Comparison of ENCODE assay signal across 10 mouse cellular contexts in genomic region chr6:146978691-146979114, GRCm38 (mm10). TPM values are rescaled to one million over a fixed set of nuclear protein-coding genes. Genes with fewer than 3 reads are reported as not detected.
DNase-seq lines count a peak whose midpoint lies in the region; ATAC-seq and TF ChIP-seq lines count a peak whose summit lies in the region.
"Had no signal": no experiment of that assay in that cellular context is flagged by ENCODE, and none has a peak within 500 bp of the region (broad histone marks: within the 10 kb centered on the region; RNA-seq: fewer than 3 reads in every experiment).

No protein-coding gene starts in this region.

- no peak overlapping the region for H3K27ac ChIP-seq in kidney, embryonic 16.5 days (ENCODE audit: low read length)
- H3K27ac ChIP-seq in heart, embryonic 14.5 days (replicated peaks in 1 of 2; ENCODE audit: control insufficient read depth in 1 of 2, insufficient read depth in 1 of 2, low read depth in 2 of 2, low read length in 2 of 2): peak overlapping the region in 1 of 2 experiments; percentile 95; a peak in 1 of 4 replicates
- no peak overlapping the region; the same call in 1 of the 2 replicates for H3K27ac ChIP-seq in lung, embryonic 16.5 days (ENCODE audit: low read length)
- H3K27ac ChIP-seq: forebrain, embryonic 15.5 days had no signal

- no peak for ATAC-seq in kidney, embryonic 16.5 days (ENCODE audit: low FRiP score, low TSS enrichment)
- ATAC-seq in Patski: peak; percentile 48
- no peak for ATAC-seq in heart, embryonic 14.5 days (ENCODE audit: insufficient number of reproducible peaks, insufficient read depth, low FRiP score, low read depth)
- ATAC-seq in lung, embryonic 16.5 days (ENCODE audit: low read depth): peak; percentile 26; the same call in 1 of the 2 replicates
- ATAC-seq: forebrain, embryonic 15.5 days had no signal

- H3K27me3 ChIP-seq in kidney, embryonic 16.5 days (ENCODE audit: insufficient read depth, low read length): no peaks in the 10 kb centered on the region
- H3K27me3 ChIP-seq in Patski: no peaks in the 10 kb centered on the region
- H3K27me3 ChIP-seq in heart, embryonic 14.5 days (ENCODE audit: control insufficient read depth, insufficient read depth, low read length): no peaks in the 10 kb centered on the region
- H3K27me3 ChIP-seq in lung, embryonic 16.5 days (ENCODE audit: control insufficient read depth, insufficient read depth, low read depth, low read length): no peaks in the 10 kb centered on the region
- H3K27me3 ChIP-seq: forebrain, embryonic 15.5 days had no signal

- WGBS in kidney, embryonic 16.5 days: 52% methylated on average over 5 of the region's 5 CpGs
- 56% methylated on average over 5 of the region's 5 CpGs for WGBS in heart, embryonic 14.5 days
- WGBS in lung, embryonic 16.5 days: 23% methylated on average over 5 of the region's 5 CpGs

- POLR2A ChIA-PET in Patski (lab: Charles Lee): interaction anchor here (0.6 to 1.2 kb wide), 2 partner anchors 77 to 90 kb away, joined by 3 to 8 read pairs; partner anchors contain the start of gene Ppfibp1

- DNase-seq in kidney, adult 11 months: peak; percentile 47
- DNase-seq in Patski (ENCODE audit: low read depth, low spot score): no peak
- no peak for DNase-seq in B cell, adult 2 months
- DNase-seq in spleen, postnatal 4 days (ENCODE audit: low spot score in 2 of 2): no peak
- no peak for DNase-seq in ovary, postnatal 10 days (ENCODE audit: low spot score)
- DNase-seq: adrenal gland, postnatal 14 days had no signal

- no peak overlapping the region for H3K4me3 ChIP-seq in kidney, embryonic 16.5 days (ENCODE audit: low read length)
- H3K4me3 ChIP-seq in heart, embryonic 14.5 days (ENCODE audit: control insufficient read depth in 1 of 2, insufficient read depth in 1 of 2, low read depth in 1 of 2, low read length in 2 of 2): no peak overlapping the region
- H3K4me3 ChIP-seq in lung, embryonic 16.5 days (ENCODE audit: low read length): no peak overlapping the region
- H3K4me3 ChIP-seq: forebrain, embryonic 15.5 days had no signal

- in situ Hi-C loops in Patski (cut with MboI; ENCODE audit: low pct_unique_long_range_greater_than_20kb): loop anchor here (5.0 kb wide), 1 partner anchor 96 kb away; no protein-coding TSS in a partner anchor

- H3K9ac ChIP-seq in kidney, embryonic 16.5 days (replicated peaks; ENCODE audit: low read length): no peak overlapping the region
- 0 out of 2 replicates have a peak overlapping the region, but pooled peaks have one; percentile 61 for H3K9ac ChIP-seq in heart, embryonic 14.5 days (ENCODE audit: low read length)
- no peak overlapping the region for H3K9ac ChIP-seq in lung, embryonic 16.5 days (ENCODE audit: low read length)
- H3K9ac ChIP-seq: forebrain, embryonic 15.5 days had no signal

- no peak overlapping the region for H3K4me2 ChIP-seq in kidney, embryonic 16.5 days (replicated peaks; ENCODE audit: low read depth, low read length)
- H3K4me2 ChIP-seq in heart, embryonic 14.5 days (ENCODE audit: low read length): no peak overlapping the region
- no peak overlapping the region for H3K4me2 ChIP-seq in lung, embryonic 16.5 days (ENCODE audit: low read depth, low read length)
- H3K4me2 ChIP-seq: forebrain, embryonic 15.5 days had no signal

- CTCF ChIA-PET in Patski (lab: Charles Lee): interaction anchor here (0.7 to 3.1 kb wide), 13 partner anchors 13 to 147 kb away, joined by 3 to 15 read pairs (median 4); no protein-coding TSS in a partner anchor

- 0 out of 2 replicates have a peak, but pooled peaks cover 8% of the 10 kb centered on the region for H3K4me1 ChIP-seq in kidney, embryonic 16.5 days (ENCODE audit: insufficient read depth, low read length)
- H3K4me1 ChIP-seq in heart, embryonic 14.5 days (ENCODE audit: control insufficient read depth in 2 of 2, insufficient read depth in 2 of 2, low read length in 2 of 2): peaks cover 18 to 39% of the 10 kb centered on the region in 2 experiments
- peaks cover 20% of the 10 kb centered on the region for H3K4me1 ChIP-seq in lung, embryonic 16.5 days (replicated peaks; ENCODE audit: control insufficient read depth, insufficient read depth, low read length)

- peaks cover 9% of the 10 kb centered on the region; the same call in 1 of the 2 replicates for H3K36me3 ChIP-seq in kidney, embryonic 16.5 days (ENCODE audit: insufficient read depth, low read length)
- peaks cover 39% of the 10 kb centered on the region for H3K36me3 ChIP-seq in heart, embryonic 14.5 days (ENCODE audit: control insufficient read depth, insufficient read depth, low read length)
- H3K36me3 ChIP-seq in lung, embryonic 16.5 days (ENCODE audit: control insufficient read depth, insufficient read depth, low read length): peaks cover 5% of the 10 kb centered on the region
- H3K36me3 ChIP-seq: forebrain, embryonic 15.5 days had no signal

- peak; percentile 73 for TF ChIP-seq CTCF in Patski (IDR thresholded peaks at IDR 0.05)

- H3K9me3 ChIP-seq in kidney, embryonic 16.5 days (ENCODE audit: low read length): no peaks in the 10 kb centered on the region
- no peaks in the 10 kb centered on the region for H3K9me3 ChIP-seq in heart, embryonic 14.5 days (ENCODE audit: control insufficient read depth, low read length)
- H3K9me3 ChIP-seq in lung, embryonic 16.5 days (ENCODE audit: control insufficient read depth, low read length): no peaks in the 10 kb centered on the region
- H3K9me3 ChIP-seq: forebrain, embryonic 15.5 days had no signal

RNA-seq across cellular contexts. Expression of gene 1700034J05Rik, which starts 24.5 kb away (rescaled TPM):
- polyA plus RNA-seq in kidney, embryonic 16.5 days (2015; fragmentation: Nextera tagmentation; extraction: Ambion mirVana): 0.17 and 0.37 TPM in 2 replicates
- polyA plus RNA-seq in Patski (2021): not detected
- 0.19 and 0.41 TPM in 2 replicates for polyA plus RNA-seq in heart, embryonic 14.5 days (2014; fragmentation: Nextera tagmentation; extraction: Ambion mirVana)
- 0.14 and 0.20 TPM in 2 replicates for polyA plus RNA-seq in lung, embryonic 16.5 days (2015; fragmentation: Nextera tagmentation; extraction: Ambion mirVana)
- polyA plus RNA-seq: forebrain, embryonic 15.5 days had no signal

RNA-seq across cellular contexts. Expression of gene Rep15, which starts 53.7 kb away (rescaled TPM):
- 0.85 and 1.1 TPM in 2 replicates for polyA plus RNA-seq in kidney, embryonic 16.5 days (2015; fragmentation: Nextera tagmentation; extraction: Ambion mirVana)
- 2.4 TPM for polyA plus RNA-seq in Patski (2021)
- polyA plus RNA-seq in heart, embryonic 14.5 days (2014; fragmentation: Nextera tagmentation; extraction: Ambion mirVana): 1.3 and 1.9 TPM in 2 replicates
- polyA plus RNA-seq in lung, embryonic 16.5 days (2015; fragmentation: Nextera tagmentation; extraction: Ambion mirVana): 0.73 and 0.87 TPM in 2 replicates

Comparison
In these comparisons a context has a peak if more than half of its experiments do, and no peak if none do; other contexts are left out.
1. ATAC-seq: peak in Patski (single experiment) and lung, embryonic 16.5 days (single experiment); none in kidney, embryonic 16.5 days (single experiment) and heart, embryonic 14.5 days (single experiment).